Mouse (Mus musculus): ENCODE measurements around the gene Nsfl1c.

The Nsfl1c gene

GRCm38 (mm10) chr2:151543063-151543895, 49.3 kb downstream of the Nsfl1c start:
- peak; percentile 73 for DNase-seq (ENCODE audit: low spot score)

GRCm38 (mm10) chr2:151544673-151545072, 50.7 kb downstream of the Nsfl1c start:
- DNase-seq (ENCODE audit: low spot score): no peak

- no peak for DNase-seq (ENCODE audit: low spot score)
These were observed 52.6 kb downstream of the Nsfl1c start for GRCm38 (mm10) chr2:151546571-151546970.

GRCm38 (mm10) chr2:151549615-151550121, 55.7 kb downstream of the Nsfl1c start:
- no peak for DNase-seq (ENCODE audit: low spot score)
